Mouse (Mus musculus): ENCODE measurements around the gene Sbk3.

- TF ChIP-seq CTCF (conservative IDR thresholded peaks at IDR 0.05; ENCODE audit: low read length) (no peak), POU5F1 (IDR thresholded peaks at IDR 0.05; ENCODE audit: borderline replicate concordance, low read length) (no peak), NANOG (IDR thresholded peaks at IDR 0.05; ENCODE audit: borderline replicate concordance, low read length) (no peak)
These were observed 26.0 kb upstream of the Sbk3 start for GRCm38 (mm10) chr7:4996934-4997333.
